17 mouse cellular contexts compared by ENCODE assay signal in genomic region chr10:99466695-99467094, GRCm38 (mm10).
DNase-seq lines count a peak whose midpoint lies in the region; ATAC-seq and TF ChIP-seq lines count a peak whose summit lies in the region.
"Had no signal": no experiment of that assay in that cellular context is flagged by ENCODE, and none has a peak within 500 bp of the region (broad histone marks: within the 10 kb centered on the region; RNA-seq: fewer than 3 reads in every experiment).

No protein-coding gene starts in this region.

- no peak for TF ChIP-seq EP300 in heart, adult 2 months (IDR thresholded peaks at IDR 0.05; ENCODE audit: insufficient read depth, low read depth, low read length)
- no peak for TF ChIP-seq EP300 in lung, postnatal 0 days (IDR thresholded peaks at IDR 0.05)
- TF ChIP-seq EP300 in stomach, postnatal 0 days (optimal IDR thresholded peaks at IDR 0.05): no peak

- ATAC-seq in kidney, embryonic 15.5 days (replicated peaks; ENCODE audit: low FRiP score): no peak
- ATAC-seq in lung, postnatal 0 days: no peak
- peak; percentile 94 for ATAC-seq in stomach, postnatal 0 days (ENCODE audit: low FRiP score, low TSS enrichment)
- ATAC-seq: forebrain, postnatal 0 days; midbrain, embryonic 15.5 days had no signal

- H3K9ac ChIP-seq in heart, adult 2 months (ENCODE audit: low read depth, low read length): no peak overlapping the region
- no peak overlapping the region for H3K9ac ChIP-seq in kidney, embryonic 15.5 days
- H3K9ac ChIP-seq in lung, postnatal 0 days (replicated peaks; ENCODE audit: low read depth): no peak overlapping the region
- no peak overlapping the region for H3K9ac ChIP-seq in stomach, postnatal 0 days (ENCODE audit: low read length)
- H3K9ac ChIP-seq: embryonic facial prominence, embryonic 12.5 days; forebrain, postnatal 0 days; limb, embryonic 13.5 days; lung, embryonic 15.5 days; midbrain, embryonic 15.5 days had no signal

- H3K4me1 ChIP-seq in heart, adult 2 months (ENCODE audit: control insufficient read depth, insufficient read depth, low read length): peaks cover 8% of the 10 kb centered on the region
- H3K4me1 ChIP-seq in kidney, embryonic 15.5 days: peaks cover 7% of the 10 kb centered on the region
- H3K4me1 ChIP-seq in lung, postnatal 0 days (ENCODE audit: insufficient read depth, low read depth, low read length): no peaks in the 10 kb centered on the region; the same call in 1 of the 2 replicates
- H3K4me1 ChIP-seq in stomach, postnatal 0 days (replicated peaks; ENCODE audit: control insufficient read depth, insufficient read depth): no peaks in the 10 kb centered on the region
- H3K4me1 ChIP-seq: lung, embryonic 15.5 days had no signal

- WGBS in heart, adult 2 months: 97% methylated on average over 1 of the region's 1 CpGs
- WGBS in kidney, embryonic 15.5 days: 90% methylated on average over 1 of the region's 1 CpGs
- 91% methylated on average over 1 of the region's 1 CpGs for WGBS in lung, postnatal 0 days
- 89% methylated on average over 1 of the region's 1 CpGs for WGBS in stomach, postnatal 0 days

- H3K4me3 ChIP-seq in heart, adult 2 months: no peak overlapping the region
- no peak overlapping the region for H3K4me3 ChIP-seq in kidney, embryonic 15.5 days (replicated peaks)
- no peak overlapping the region for H3K4me3 ChIP-seq in lung, postnatal 0 days (ENCODE audit: low read depth, low read length)
- H3K4me3 ChIP-seq in stomach, postnatal 0 days (ENCODE audit: low read depth, low read length): no peak overlapping the region
- H3K4me3 ChIP-seq: embryonic facial prominence, embryonic 12.5 days; limb, embryonic 13.5 days; lung, embryonic 15.5 days; midbrain, embryonic 15.5 days had no signal

- no peak for DNase-seq in heart, adult 2 months
- DNase-seq in heart, postnatal 25 days (ENCODE audit: low spot score): no peak
- DNase-seq in kidney, adult 8-10 months: no peak
- no peak for DNase-seq in lung, postnatal 0 days (ENCODE audit: low spot score)
- no peak for DNase-seq in lung, postnatal 10 days
- DNase-seq in stomach, postnatal 0 days (ENCODE audit: low spot score): peak; percentile 51
- DNase-seq in spleen, postnatal 4 days (ENCODE audit: low spot score in 2 of 2): no peak
- DNase-seq: cerebellum, adult 18-20 months; forebrain, postnatal 0 days; retina, postnatal 1 day; thymus, postnatal 14 days had no signal

- intact Hi-C loops in heart, adult 2 months (cut with DNase I): no loop called here
- intact Hi-C loops in heart, postnatal 25 days (cut with DNase I): loop anchor here (5.0 to 10.0 kb wide), 2 partner anchors 134 to 272 kb away; no protein-coding TSS in a partner anchor

- no peaks in the 10 kb centered on the region for H3K79me2 ChIP-seq in heart, adult 2 months (replicated peaks; ENCODE audit: control insufficient read depth, insufficient read depth, low read length)

- peak overlapping the region; percentile 74 for H3K27ac ChIP-seq in heart, adult 2 months
- H3K27ac ChIP-seq in kidney, embryonic 15.5 days: peak overlapping the region; percentile 66; the same call in 1 of the 2 replicates
- 0 out of 2 replicates have a peak overlapping the region, but pooled peaks have one; percentile 65 for H3K27ac ChIP-seq in lung, postnatal 0 days (ENCODE audit: low read length)
- H3K27ac ChIP-seq in stomach, postnatal 0 days (replicated peaks): no peak overlapping the region
- H3K27ac ChIP-seq: embryonic facial prominence, embryonic 12.5 days; limb, embryonic 13.5 days; midbrain, embryonic 15.5 days had no signal

- H3K36me3 ChIP-seq in heart, adult 2 months (ENCODE audit: control insufficient read depth, insufficient read depth, low read length): peaks cover 3% of the 10 kb centered on the region
- no peaks in the 10 kb centered on the region for H3K36me3 ChIP-seq in kidney, embryonic 15.5 days
- no peaks in the 10 kb centered on the region for H3K36me3 ChIP-seq in lung, postnatal 0 days (ENCODE audit: insufficient read depth, low read length)
- no peaks in the 10 kb centered on the region for H3K36me3 ChIP-seq in stomach, postnatal 0 days (ENCODE audit: control insufficient read depth, insufficient read depth, low read length)
- H3K36me3 ChIP-seq: embryonic facial prominence, embryonic 12.5 days; limb, embryonic 13.5 days; lung, embryonic 15.5 days; midbrain, embryonic 15.5 days had no signal

- no peak overlapping the region for H3K4me2 ChIP-seq in kidney, embryonic 15.5 days
- H3K4me2 ChIP-seq in lung, postnatal 0 days (replicated peaks; ENCODE audit: low read depth, low read length): no peak overlapping the region
- no peak overlapping the region for H3K4me2 ChIP-seq in stomach, postnatal 0 days (replicated peaks; ENCODE audit: low read depth)
- H3K4me2 ChIP-seq: embryonic facial prominence, embryonic 12.5 days; limb, embryonic 13.5 days; lung, embryonic 15.5 days; midbrain, embryonic 15.5 days had no signal

- no peaks in the 10 kb centered on the region for H3K9me3 ChIP-seq in kidney, embryonic 15.5 days (replicated peaks)
- no peaks in the 10 kb centered on the region for H3K9me3 ChIP-seq in lung, postnatal 0 days (ENCODE audit: low read length)
- no peaks in the 10 kb centered on the region for H3K9me3 ChIP-seq in stomach, postnatal 0 days (ENCODE audit: control insufficient read depth, low read length)
- H3K9me3 ChIP-seq: embryonic facial prominence, embryonic 12.5 days; limb, embryonic 13.5 days; lung, embryonic 15.5 days; megakaryocyte, embryonic 14.5 days; midbrain, embryonic 15.5 days had no signal

- H3K27me3 ChIP-seq in heart, adult 2 months (ENCODE audit: control insufficient read depth, insufficient read depth, low read length): no peaks in the 10 kb centered on the region
- H3K27me3 ChIP-seq in kidney, embryonic 15.5 days: no peaks in the 10 kb centered on the region
- no peaks in the 10 kb centered on the region for H3K27me3 ChIP-seq in lung, postnatal 0 days (replicated peaks; ENCODE audit: insufficient read depth, low read length)
- H3K27me3 ChIP-seq in stomach, postnatal 0 days (ENCODE audit: control insufficient read depth, insufficient read depth, low read length): no peaks in the 10 kb centered on the region
- H3K27me3 ChIP-seq: embryonic facial prominence, embryonic 12.5 days; lung, embryonic 15.5 days; megakaryocyte, embryonic 14.5 days; midbrain, embryonic 15.5 days had no signal

- TF ChIP-seq POLR2A in heart, adult 2 months (IDR thresholded peaks at IDR 0.05; ENCODE audit: insufficient read depth, low read depth, low read length): no peak

- TF ChIP-seq CTCF in heart, adult 2 months (IDR thresholded peaks at IDR 0.05): no peak
- no peak for TF ChIP-seq CTCF in lung, postnatal 0 days (IDR thresholded peaks at IDR 0.05)
- no peak for TF ChIP-seq CTCF in stomach, postnatal 0 days (IDR thresholded peaks at IDR 0.05; ENCODE audit: low read depth)
